In genomic region chr6:86144986-86145385, GRCm38 (mm10) we compare ENCODE assay signal across 16 mouse cellular contexts.
"Had no signal": no experiment of that assay in that cellular context is flagged by ENCODE, and none has a peak within 500 bp of the region (broad histone marks: within the 10 kb centered on the region; RNA-seq: fewer than 3 reads in every experiment).

No protein-coding gene starts in this region.

- H3K4me2 ChIP-seq: neural tube, embryonic 13.5 days; neural tube, embryonic 15.5 days; stomach, embryonic 15.5 days had no signal

- H3K27me3 ChIP-seq: neural tube, embryonic 13.5 days; neural tube, embryonic 15.5 days; stomach, embryonic 15.5 days had no signal

- H3K9ac ChIP-seq: neural tube, embryonic 13.5 days; neural tube, embryonic 15.5 days; stomach, embryonic 15.5 days had no signal

- H3K9me3 ChIP-seq: neural tube, embryonic 13.5 days; neural tube, embryonic 15.5 days; stomach, embryonic 15.5 days had no signal

- H3K4me3 ChIP-seq: neural tube, embryonic 13.5 days; neural tube, embryonic 15.5 days; stomach, embryonic 15.5 days had no signal

- H3K4me1 ChIP-seq: neural tube, embryonic 13.5 days; neural tube, embryonic 15.5 days; stomach, embryonic 15.5 days had no signal

- DNase-seq: retina, postnatal 1 day; right cerebral cortex, adult 18-20 months; right cerebral cortex, postnatal 14 days; right cerebral cortex, postnatal 25 days; right cerebral cortex, postnatal 4 days; spleen, adult 18-20 months; thymus, adult 18-20 months; thymus, adult 2 months; thymus, postnatal 14 days; thymus, postnatal 25 days; thymus, postnatal 36 days; thymus, postnatal 4 days had no signal

- H3K27ac ChIP-seq: neural tube, embryonic 13.5 days; neural tube, embryonic 15.5 days; stomach, embryonic 15.5 days; stomach, postnatal 0 days had no signal

- H3K36me3 ChIP-seq: neural tube, embryonic 13.5 days; neural tube, embryonic 15.5 days; stomach, embryonic 15.5 days had no signal
